Mouse (Mus musculus): ENCODE measurements at regions not wholly inside any gene's neighbourhood (a gene's known extent, or its start where the extent isn't known, plus 50 kb on each side); places are given as distances from the start of the nearest gene placed in this dataset.

- Histone ChIP-seq H3K27me3 (replicated peaks; ENCODE audit: control insufficient read depth, insufficient read depth, low read length) (no peaks in the 10 kb centered on the region), H3K9ac (ENCODE audit: low read depth, low read length) (no peak overlapping the region), H3K36me3 (ENCODE audit: control insufficient read depth, insufficient read depth, low read length) (no peaks in the 10 kb centered on the region), H3K4me1 (ENCODE audit: control insufficient read depth, insufficient read depth, low read length) (no peaks in the 10 kb centered on the region), H3K27ac (ENCODE audit: low read length) (no peak overlapping the region), H3K4me2 (ENCODE audit: low read depth, low read length) (no peak overlapping the region), H3K9me3 (ENCODE audit: control insufficient read depth, low read length) (no peaks in the 10 kb centered on the region), H3K4me3 (ENCODE audit: low read length) (no peak overlapping the region)
- 82% methylated on average over 2 of the region's 2 CpGs for WGBS
- no peak for ATAC-seq
Observed at GRCm38 (mm10) chr12:7709872-7710271, 267.6 kb upstream of the Apob start.

- H3K27ac ChIP-seq (ENCODE audit: low read length) = no peak overlapping the region
- H3K4me1 ChIP-seq (ENCODE audit: control insufficient read depth, insufficient read depth, low read length) = no peaks in the 10 kb centered on the region
- no peak overlapping the region for H3K4me2 ChIP-seq (ENCODE audit: low read depth, low read length)
- no peak for ATAC-seq
- WGBS = 90% methylated on average over 4 of the region's 4 CpGs
- no peak overlapping the region for H3K4me3 ChIP-seq (ENCODE audit: low read length)
- no peaks in the 10 kb centered on the region for H3K36me3 ChIP-seq (ENCODE audit: control insufficient read depth, insufficient read depth, low read length)
- no peaks in the 10 kb centered on the region for H3K27me3 ChIP-seq (replicated peaks; ENCODE audit: control insufficient read depth, insufficient read depth, low read length)
- H3K9ac ChIP-seq (ENCODE audit: low read depth, low read length) = no peak overlapping the region
- no peaks in the 10 kb centered on the region for H3K9me3 ChIP-seq (ENCODE audit: control insufficient read depth, low read length)
Observed at GRCm38 (mm10) chr12:7715091-7715490, 262.4 kb upstream of the Apob start.

- Histone ChIP-seq H3K9me3 (ENCODE audit: control insufficient read depth, low read length) (no peaks in the 10 kb centered on the region), H3K9ac (ENCODE audit: low read depth, low read length) (no peak overlapping the region), H3K36me3 (ENCODE audit: control insufficient read depth, insufficient read depth, low read length) (no peaks in the 10 kb centered on the region), H3K4me2 (ENCODE audit: low read depth, low read length) (no peak overlapping the region), H3K27me3 (replicated peaks; ENCODE audit: control insufficient read depth, insufficient read depth, low read length) (no peaks in the 10 kb centered on the region), H3K4me3 (ENCODE audit: low read length) (no peak overlapping the region), H3K4me1 (ENCODE audit: control insufficient read depth, insufficient read depth, low read length) (no peaks in the 10 kb centered on the region), H3K27ac (ENCODE audit: low read length) (no peak overlapping the region)
- no peak for ATAC-seq
- 81% methylated on average over 2 of the region's 2 CpGs for WGBS
Observed at GRCm38 (mm10) chr12:7718556-7718955, 258.9 kb upstream of the Apob start.

GRCm38 (mm10) chr12:7719080-7719479, 258.4 kb upstream of the Apob start:
- no peak overlapping the region for H3K4me2 ChIP-seq (ENCODE audit: low read depth, low read length)
- no peaks in the 10 kb centered on the region for H3K4me1 ChIP-seq (ENCODE audit: control insufficient read depth, insufficient read depth, low read length)
- H3K27me3 ChIP-seq (replicated peaks; ENCODE audit: control insufficient read depth, insufficient read depth, low read length) = no peaks in the 10 kb centered on the region
- no peak overlapping the region for H3K4me3 ChIP-seq (ENCODE audit: low read length)
- H3K27ac ChIP-seq (ENCODE audit: low read length) = no peak overlapping the region
- H3K36me3 ChIP-seq (ENCODE audit: control insufficient read depth, insufficient read depth, low read length) = no peaks in the 10 kb centered on the region
- no peaks in the 10 kb centered on the region for H3K9me3 ChIP-seq (ENCODE audit: control insufficient read depth, low read length)
- WGBS = 87% methylated on average over 4 of the region's 4 CpGs
- no peak for ATAC-seq
- H3K9ac ChIP-seq (ENCODE audit: low read depth, low read length) = no peak overlapping the region

- no peaks in the 10 kb centered on the region for H3K9me3 ChIP-seq (ENCODE audit: control insufficient read depth, low read length)
- no peak overlapping the region for H3K4me3 ChIP-seq (ENCODE audit: low read length)
- H3K27ac ChIP-seq (ENCODE audit: low read length) = no peak overlapping the region
- WGBS = 81% methylated on average over 3 of the region's 3 CpGs
- ATAC-seq = no peak
- H3K36me3 ChIP-seq (ENCODE audit: control insufficient read depth, insufficient read depth, low read length) = no peaks in the 10 kb centered on the region
- H3K9ac ChIP-seq (ENCODE audit: low read depth, low read length) = no peak overlapping the region
- H3K4me2 ChIP-seq (ENCODE audit: low read depth, low read length) = no peak overlapping the region
- no peaks in the 10 kb centered on the region for H3K4me1 ChIP-seq (ENCODE audit: control insufficient read depth, insufficient read depth, low read length)
- H3K27me3 ChIP-seq (replicated peaks; ENCODE audit: control insufficient read depth, insufficient read depth, low read length) = no peaks in the 10 kb centered on the region
Observed at GRCm38 (mm10) chr12:7724992-7725391, 252.5 kb upstream of the Apob start.

GRCm38 (mm10) chr12:7738020-7738419, 239.4 kb upstream of the Apob start:
- Histone ChIP-seq H3K9me3 (ENCODE audit: control insufficient read depth, low read length) (no peaks in the 10 kb centered on the region), H3K27me3 (replicated peaks; ENCODE audit: control insufficient read depth, insufficient read depth, low read length) (no peaks in the 10 kb centered on the region), H3K4me2 (ENCODE audit: low read depth, low read length) (no peak overlapping the region), H3K4me3 (ENCODE audit: low read length) (no peak overlapping the region), H3K27ac (ENCODE audit: low read length) (no peak overlapping the region), H3K4me1 (ENCODE audit: control insufficient read depth, insufficient read depth, low read length) (no peaks in the 10 kb centered on the region), H3K9ac (ENCODE audit: low read depth, low read length) (no peak overlapping the region), H3K36me3 (ENCODE audit: control insufficient read depth, insufficient read depth, low read length) (no peaks in the 10 kb centered on the region)
- 82% methylated on average over 2 of the region's 2 CpGs for WGBS
- no peak for ATAC-seq

GRCm38 (mm10) chr12:7738629-7739351, 238.7 kb upstream of the Apob start:
- Histone ChIP-seq H3K27me3 (replicated peaks; ENCODE audit: control insufficient read depth, insufficient read depth, low read length) (no peaks in the 10 kb centered on the region), H3K4me2 (ENCODE audit: low read depth, low read length) (no peak overlapping the region), H3K36me3 (ENCODE audit: control insufficient read depth, insufficient read depth, low read length) (no peaks in the 10 kb centered on the region), H3K4me1 (ENCODE audit: control insufficient read depth, insufficient read depth, low read length) (no peaks in the 10 kb centered on the region), H3K27ac (ENCODE audit: low read length) (no peak overlapping the region), H3K9ac (ENCODE audit: low read depth, low read length) (no peak overlapping the region), H3K9me3 (ENCODE audit: control insufficient read depth, low read length) (no peaks in the 10 kb centered on the region), H3K4me3 (ENCODE audit: low read length) (no peak overlapping the region)
- ATAC-seq = no peak; the same call in 1 of the 2 replicates
- WGBS = 47% methylated on average over 3 of the region's 3 CpGs

GRCm38 (mm10) chr12:7739352-7739994, 238.0 kb upstream of the Apob start:
- Histone ChIP-seq H3K36me3 (ENCODE audit: control insufficient read depth, insufficient read depth, low read length) (no peaks in the 10 kb centered on the region), H3K27ac (ENCODE audit: low read length) (no peak overlapping the region), H3K4me3 (ENCODE audit: low read length) (no peak overlapping the region), H3K4me1 (ENCODE audit: control insufficient read depth, insufficient read depth, low read length) (no peaks in the 10 kb centered on the region), H3K9ac (ENCODE audit: low read depth, low read length) (no peak overlapping the region), H3K9me3 (ENCODE audit: control insufficient read depth, low read length) (no peaks in the 10 kb centered on the region), H3K4me2 (ENCODE audit: low read depth, low read length) (no peak overlapping the region), H3K27me3 (replicated peaks; ENCODE audit: control insufficient read depth, insufficient read depth, low read length) (no peaks in the 10 kb centered on the region)
- no peak for ATAC-seq
- WGBS = 77% methylated on average over 5 of the region's 5 CpGs

GRCm38 (mm10) chr12:7746708-7747107, 230.7 kb upstream of the Apob start:
- Histone ChIP-seq H3K4me3 (ENCODE audit: low read length) (no peak overlapping the region), H3K27me3 (replicated peaks; ENCODE audit: control insufficient read depth, insufficient read depth, low read length) (no peaks in the 10 kb centered on the region), H3K9me3 (ENCODE audit: control insufficient read depth, low read length) (no peaks in the 10 kb centered on the region), H3K36me3 (ENCODE audit: control insufficient read depth, insufficient read depth, low read length) (no peaks in the 10 kb centered on the region), H3K4me2 (ENCODE audit: low read depth, low read length) (no peak overlapping the region), H3K4me1 (ENCODE audit: control insufficient read depth, insufficient read depth, low read length) (no peaks in the 10 kb centered on the region; the same call in 1 of the 2 replicates), H3K27ac (ENCODE audit: low read length) (no peak overlapping the region), H3K9ac (ENCODE audit: low read depth, low read length) (no peak overlapping the region)
- ATAC-seq = no peak
- 29% methylated on average over 2 of the region's 2 CpGs for WGBS
